Mouse (Mus musculus) thymus, postnatal 36 days (tissue): Measurements from ENCODE around the gene Gatad2a.
"Not testable (repeated sequence)": the region's sequence is repeated elsewhere in the genome, so short reads cannot be mapped to it uniquely, and the experiment has no call there.

Experiments
- DNase-seq, 2 experiments: peaks; one replicate each; pipeline ENCODE4 v3.0.0; 2022; ENCODE audit warnings: mixed read lengths in 2 of 2

Gene Gatad2a

DNA sequence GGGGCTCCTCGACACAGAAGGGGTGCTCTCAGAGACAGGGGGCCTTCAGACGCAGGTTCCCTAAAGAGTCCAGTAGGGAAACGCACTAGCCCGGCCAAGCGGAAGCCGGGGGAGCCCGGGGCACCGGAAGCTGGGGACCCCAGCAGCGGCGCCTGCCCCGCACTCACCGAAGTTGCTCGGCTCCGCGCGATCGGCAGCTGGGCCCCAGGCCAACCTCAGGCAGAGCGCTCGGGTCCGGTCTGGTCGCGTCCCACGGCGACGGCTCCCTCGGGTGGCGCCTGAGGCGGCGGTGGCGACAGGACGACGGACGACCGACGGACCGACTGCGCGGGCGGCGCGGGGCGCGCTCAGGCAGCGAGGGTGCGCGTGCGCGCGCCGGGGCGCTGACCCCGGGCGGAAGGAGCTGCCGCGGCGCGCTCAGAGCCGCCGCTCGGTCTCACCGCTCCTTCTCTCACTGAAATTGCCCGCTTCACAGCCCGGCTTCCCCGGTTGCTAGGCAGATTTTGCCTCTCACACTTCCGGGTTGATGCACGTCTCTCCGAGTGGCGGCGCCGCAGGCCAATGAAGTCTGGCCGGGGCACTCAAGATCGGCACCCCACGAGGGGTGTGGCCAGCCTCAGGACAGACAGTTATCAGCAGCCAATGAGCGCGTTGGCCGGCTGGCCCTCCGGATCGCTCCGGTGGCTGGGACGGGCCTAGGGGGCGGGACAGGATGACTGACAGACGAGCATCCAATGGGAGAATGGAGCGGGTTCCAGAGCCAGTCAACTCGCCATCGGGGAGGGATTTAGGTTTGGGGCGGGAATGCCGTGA is at the start of gene Gatad2a:
Gene Gatad2a (minus strand): TSS at position 609 of the 813 bp plus-strand sequence.
- peak; percentile 99 to 100 for DNase-seq

- DNase-seq, result no peak
These were observed 47.8 kb upstream of the Gatad2a start for GRCm38 (mm10) chr8:70043996-70044395.

DNA sequence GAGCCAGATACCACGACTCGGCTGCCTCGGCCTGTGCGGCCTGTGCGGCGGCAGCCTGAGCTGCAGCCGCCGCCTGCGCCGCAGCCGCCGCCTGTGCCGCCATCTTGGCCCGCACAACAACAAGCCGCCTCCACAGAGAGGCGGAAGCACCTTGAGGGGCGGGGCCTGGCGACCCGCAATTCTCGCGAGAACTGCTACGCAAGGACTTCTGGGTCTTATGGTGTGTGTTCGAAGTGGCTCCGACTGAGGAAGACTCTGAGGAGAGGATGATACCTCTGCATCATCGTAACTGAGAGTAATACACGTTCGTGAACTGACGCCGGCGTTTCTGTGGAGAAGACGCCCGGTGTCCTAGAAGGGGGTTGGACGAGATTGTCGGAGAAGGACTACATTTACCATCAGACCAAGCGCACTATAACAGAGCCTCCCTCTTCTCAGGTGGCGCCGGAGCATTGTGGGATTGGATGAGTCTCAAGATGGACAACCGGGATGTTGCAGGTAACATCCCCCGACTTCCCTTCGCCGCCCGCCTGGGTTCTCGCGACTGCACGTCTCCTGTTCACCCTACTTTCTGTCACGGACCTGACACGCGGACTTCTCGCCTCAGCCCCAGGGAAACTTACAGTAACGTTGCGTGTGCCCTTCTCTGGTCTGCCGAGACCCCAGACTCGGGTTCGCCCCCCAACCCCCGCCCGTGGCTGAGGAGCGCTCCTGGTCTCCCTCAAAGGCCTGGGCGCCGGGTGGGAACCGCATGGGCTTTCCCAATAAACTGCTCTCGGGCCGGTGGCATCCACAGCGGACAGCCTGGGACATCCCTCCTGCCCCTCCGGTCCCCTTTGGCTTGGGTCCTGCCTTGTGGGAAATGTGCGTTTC is 46.6 kb upstream of the Gatad2a start, which contains the start of the genes Mau2 and Sugp1:
Gene Mau2 (minus strand): TSS at position 152 of the 873 bp plus-strand sequence.
Gene Sugp1 (plus strand): TSS at position 231 of the 873 bp plus-strand sequence.
- peak; percentile 97 for DNase-seq

GRCm38 (mm10) chr8:70041885-70042546 is 45.8 kb upstream of the Gatad2a start:
- DNase-seq, result peak in 1 of 2 experiments; percentile 66

GRCm38 (mm10) chr8:70037994-70038393 is 41.8 kb upstream of the Gatad2a start:
- no peak for DNase-seq

GRCm38 (mm10) chr8:70030255-70030654 is 34.1 kb upstream of the Gatad2a start:
- no peak for DNase-seq

DNA sequence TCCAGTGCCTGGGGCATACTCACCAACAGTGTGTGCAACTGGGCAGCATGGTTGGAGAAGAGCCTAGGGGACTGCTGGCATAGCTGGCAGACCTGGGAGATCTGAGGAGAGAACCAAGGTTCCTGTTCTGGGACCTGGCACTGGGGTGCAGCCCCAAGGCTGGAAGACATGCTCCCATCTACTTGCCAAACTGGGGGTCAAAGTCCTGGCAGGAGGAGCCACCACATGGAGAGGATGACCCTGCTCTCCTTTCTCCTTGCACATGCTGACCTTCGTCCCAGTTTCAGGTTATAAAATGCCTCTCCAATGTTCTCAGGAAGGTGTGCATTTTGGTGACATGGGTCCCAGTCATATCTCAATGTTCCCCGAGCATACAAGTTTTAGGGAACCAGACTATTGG is 30.0 kb upstream of the Gatad2a start:
- DNase-seq, result no peak

DNA sequence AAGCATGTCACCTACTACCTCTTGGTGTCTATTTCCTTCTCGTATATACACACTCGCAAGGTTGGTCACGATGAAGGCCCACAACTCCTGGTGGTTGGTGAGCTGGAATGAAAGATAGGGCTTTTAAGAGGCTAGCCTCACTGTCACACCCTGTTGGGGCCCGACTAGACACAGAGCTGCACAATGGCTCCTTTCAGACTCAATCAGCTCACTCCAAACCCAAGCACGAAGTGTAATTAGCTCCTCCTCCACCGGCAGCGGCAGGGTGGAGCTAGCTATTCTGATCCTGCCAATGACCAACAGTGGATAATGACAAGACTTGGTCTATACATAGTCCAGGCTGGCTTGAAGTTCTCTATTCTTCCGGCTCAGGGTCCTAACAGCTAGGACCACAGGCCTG is 27.4 kb upstream of the Gatad2a start:
- no peak for DNase-seq

GRCm38 (mm10) chr8:70015017-70015416 is 18.8 kb upstream of the Gatad2a start:
- no peak for DNase-seq

- no peak for DNase-seq
These were observed 16.6 kb upstream of the Gatad2a start for GRCm38 (mm10) chr8:70012763-70013162.

GRCm38 (mm10) chr8:70012350-70012749 is 16.2 kb upstream of the Gatad2a start:
- no peak for DNase-seq

DNA sequence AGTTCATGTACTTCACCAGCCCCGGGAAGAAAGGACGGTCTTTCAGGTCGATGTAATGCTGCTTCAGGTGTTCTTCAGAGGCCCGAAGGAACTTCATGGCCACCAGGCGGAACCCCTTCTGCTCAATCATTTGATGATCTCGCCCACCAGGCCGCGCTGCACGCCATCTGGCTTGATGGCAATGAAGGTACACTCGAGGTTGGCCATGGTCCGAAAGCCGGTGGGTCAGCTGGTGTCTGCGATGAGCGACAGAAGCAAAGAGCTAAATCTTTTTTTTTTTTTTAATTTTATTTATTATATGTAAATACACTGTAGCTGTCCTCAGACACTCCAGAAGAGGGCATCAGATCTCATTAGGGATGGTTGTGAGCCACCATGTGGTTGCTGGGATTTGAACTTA is 14.6 kb upstream of the Gatad2a start:
- not testable (repeated sequence) for DNase-seq

- no peak for DNase-seq
These were observed 9.0 kb upstream of the Gatad2a start for GRCm38 (mm10) chr8:70005178-70005577.

DNA sequence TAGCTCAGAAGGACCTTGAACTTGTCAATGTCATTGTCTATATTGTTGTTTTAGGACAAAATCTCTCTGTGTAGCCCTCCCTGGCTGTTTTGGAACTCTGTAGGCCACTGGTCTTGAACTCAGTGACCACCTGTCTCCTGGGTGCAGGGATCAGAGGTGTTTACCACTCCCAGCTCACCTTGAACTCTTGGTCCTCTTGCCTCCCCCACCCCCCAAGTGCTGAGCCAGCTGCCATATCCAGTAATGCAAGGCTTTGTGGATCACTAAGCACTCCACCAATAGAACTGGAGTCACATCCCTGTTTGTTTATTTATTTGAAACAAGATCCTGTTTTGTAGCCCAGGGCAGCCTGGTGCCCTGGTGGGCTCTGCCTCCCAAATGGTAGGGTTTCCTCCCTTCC is 8.2 kb upstream of the Gatad2a start:
- DNase-seq, result no peak

DNA sequence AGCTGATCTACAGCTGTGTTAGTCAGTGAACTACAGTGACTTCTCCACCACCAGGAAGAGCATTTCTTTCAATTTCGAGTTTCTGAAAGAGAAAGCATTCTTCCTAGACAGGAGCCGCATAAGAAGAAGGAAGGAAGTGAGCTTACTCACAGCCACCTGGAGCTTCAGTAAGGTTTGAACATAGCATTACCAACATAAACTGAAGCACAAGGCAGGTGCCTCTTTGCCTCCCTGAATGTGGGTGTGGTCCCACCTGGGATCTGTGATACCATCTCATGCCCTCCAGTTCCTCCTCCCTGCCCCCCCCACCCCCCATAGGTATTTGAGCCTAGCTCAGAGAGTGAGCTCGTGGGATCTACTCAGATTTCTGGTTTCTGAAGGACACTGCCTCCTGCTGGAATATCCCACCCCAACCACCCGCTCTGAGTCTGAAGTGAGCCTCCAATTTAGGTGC is 7.0 kb upstream of the Gatad2a start:
- peak; percentile 29 to 41 for DNase-seq

DNA sequence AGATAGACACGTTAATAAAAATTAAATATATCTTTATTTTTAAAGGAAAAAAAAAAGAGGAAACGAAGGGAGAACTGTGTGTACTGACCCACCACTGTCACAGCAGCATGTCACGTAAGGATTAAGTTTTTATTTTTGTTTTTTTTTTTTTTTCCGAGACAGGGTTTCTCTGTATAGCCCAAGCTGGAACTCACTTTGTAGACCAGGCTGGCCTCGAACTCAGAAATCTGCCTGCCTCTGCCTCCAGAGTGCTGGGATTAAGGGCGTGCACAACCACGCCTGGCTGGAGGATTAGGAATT is 5.7 kb upstream of the Gatad2a start:
- DNase-seq, result not testable (repeated sequence)

DNA sequence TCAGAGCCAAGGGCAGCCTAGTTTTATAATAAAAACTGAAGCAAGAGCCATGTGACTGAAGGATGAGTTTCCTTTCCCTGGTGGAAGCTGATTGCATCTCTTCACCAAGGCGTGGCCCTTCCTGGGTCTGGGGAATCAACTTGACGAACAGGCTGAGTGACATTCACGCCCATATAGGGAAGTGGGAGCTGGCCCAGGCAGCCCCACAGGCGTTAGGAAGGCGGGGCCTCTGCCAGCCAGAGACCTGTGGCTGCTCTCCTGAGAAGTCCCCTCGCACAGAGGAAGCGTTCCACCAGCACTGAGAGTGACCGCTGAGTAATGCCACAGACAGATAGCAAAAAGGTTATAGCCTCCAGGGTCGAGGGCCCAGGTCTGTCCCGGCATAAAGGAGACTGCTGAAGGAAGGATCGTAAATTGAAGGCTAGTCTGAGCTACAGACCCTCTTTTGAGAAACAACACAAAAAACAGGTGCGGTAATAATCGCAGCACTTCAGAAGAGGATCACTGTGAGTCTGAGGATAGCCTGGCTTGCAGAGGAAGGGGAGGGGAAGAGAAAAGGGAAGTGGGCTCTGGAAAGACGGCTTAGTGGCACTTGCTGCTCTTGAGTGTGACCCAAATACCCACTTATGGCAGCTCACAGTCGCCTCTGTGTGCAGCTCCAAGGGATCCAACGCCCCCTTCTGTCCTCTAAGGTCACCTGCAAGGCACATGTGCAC is 5.2 kb upstream of the Gatad2a start:
- DNase-seq, result peak; percentile 50 to 54

- no peak for DNase-seq
These were observed 4.0 kb upstream of the Gatad2a start for GRCm38 (mm10) chr8:70000226-70000625.

DNA sequence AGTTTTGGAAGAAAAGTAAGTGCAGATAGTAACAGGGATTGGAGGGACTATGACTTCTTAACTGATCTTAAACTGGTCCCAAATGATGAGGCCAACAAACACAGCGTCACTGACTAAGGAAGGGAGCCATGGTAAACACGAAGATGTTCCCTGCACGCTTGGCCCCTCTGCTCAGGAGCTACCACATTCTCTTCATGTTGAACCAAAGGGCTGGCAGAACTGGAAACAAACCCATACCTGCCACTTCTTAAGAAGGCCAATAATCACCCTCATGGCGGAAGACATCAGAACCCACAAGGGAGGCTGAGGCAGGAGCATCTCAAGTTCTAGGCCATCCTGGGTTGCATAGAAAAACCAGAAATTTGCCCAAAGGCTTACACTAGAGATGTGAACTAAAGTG is 3.1 kb upstream of the Gatad2a start:
- DNase-seq, result no peak

DNA sequence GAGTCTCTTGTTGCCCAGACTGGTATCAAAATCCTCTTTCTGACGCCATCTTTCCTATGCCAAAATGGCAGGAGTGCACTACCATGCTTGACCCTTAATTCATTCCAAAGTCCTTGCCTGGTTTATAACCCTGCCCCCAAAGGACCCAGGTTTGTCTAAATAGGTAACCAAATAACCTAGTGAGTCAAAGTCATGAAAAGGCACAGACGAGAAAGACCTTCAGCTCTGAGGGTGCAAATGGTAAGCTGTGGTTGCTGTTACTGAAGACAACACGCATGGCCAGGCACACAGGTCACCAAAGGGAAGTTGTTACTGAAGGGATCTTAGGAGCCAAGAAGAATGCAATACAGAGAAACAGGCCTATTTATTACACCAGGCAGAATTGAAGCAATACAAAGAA is 2.5 kb upstream of the Gatad2a start:
- no peak for DNase-seq

DNA sequence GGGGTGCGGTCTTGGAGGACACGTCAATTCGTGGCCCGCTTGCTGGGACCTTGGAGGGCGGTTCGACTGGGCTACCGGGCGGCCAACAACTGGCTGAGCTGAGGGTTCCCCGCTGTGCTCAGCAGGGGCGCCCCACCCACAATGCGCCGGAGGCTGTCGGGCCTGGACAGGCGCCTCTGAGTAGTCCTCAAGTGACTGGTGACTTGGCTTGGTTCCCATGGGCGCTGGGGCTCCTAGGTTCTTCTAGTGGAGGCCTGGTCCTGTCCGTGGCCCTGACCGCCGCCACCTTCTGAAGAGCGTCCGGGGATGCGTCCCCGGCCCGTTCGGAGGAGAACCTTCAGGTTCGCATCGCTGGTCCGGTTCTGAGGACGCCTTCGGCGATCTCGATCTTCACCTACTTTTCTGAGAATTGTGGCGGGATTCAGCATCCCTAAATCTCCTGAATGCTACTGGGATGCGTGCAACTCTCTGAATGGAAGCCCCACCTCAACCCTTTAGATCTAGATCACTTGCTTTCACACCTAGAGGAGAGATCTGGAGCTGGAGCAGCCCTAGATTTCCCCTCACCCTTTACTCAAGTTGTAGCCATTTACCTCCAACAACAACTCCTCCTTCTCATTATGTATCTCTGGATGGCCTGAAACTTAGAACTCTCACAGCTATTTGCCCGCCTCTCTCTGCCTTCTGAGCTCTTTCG is 553 bp upstream of the Gatad2a start:
- no peak for DNase-seq

GRCm38 (mm10) chr8:69995422-69995775 is 785 bp downstream of the Gatad2a start:
- no peak for DNase-seq
